Mouse (Mus musculus) ES-E14 (cell line): ENCODE measurements around the gene Atp1a4.

Source experiments
- CHD2 ChIP-seq: IDR thresholded peaks from 2 replicates; pipeline ENCODE4 v1.6.1; 2014; ENCODE audit warnings: mild to moderate bottlenecking, low read depth, low read length, inconsistent platforms
- MAFK ChIP-seq: IDR thresholded peaks from 2 replicates; pipeline ENCODE4 v1.6.1; 2014; ENCODE audit warnings: mild to moderate bottlenecking, low read depth, low read length, inconsistent platforms; ENCODE audit not compliant: insufficient read depth
- ZC3H11A ChIP-seq: IDR thresholded peaks from 2 replicates; pipeline ENCODE4 v1.6.1; 2012; ENCODE audit warnings: low read depth, mild to moderate bottlenecking, inconsistent platforms, low read length, borderline replicate concordance

GRCm38 (mm10) chr1:172297611-172298537, 39.7 kb upstream of the Atp1a4 start, which contains the start of gene Atp1a2:
- no peak for TF ChIP-seq MAFK
- no peak for TF ChIP-seq CHD2
- TF ChIP-seq ZC3H11A: no peak
